Mouse (Mus musculus): ENCODE data around the gene A130010J15Rik. TPM values are rescaled to one million over a fixed set of nuclear protein-coding genes. Genes with fewer than 3 reads are reported as not detected.
A peak's percentile ranks its signal among the peaks of the same experiment; 100 is the strongest.

Gene A130010J15Rik
- total RNA-seq, 1 experiment, result 7.6 TPM

GRCm38 (mm10) chr1:193160317-193161032 is 7.4 kb upstream of the A130010J15Rik start:
- Histone ChIP-seq H3K4me1 (ENCODE audit: control insufficient read depth in 2 of 2, insufficient read depth in 2 of 2, low read length in 2 of 2, poor library complexity in 1 of 2) (peaks cover 0 to 3% of the 10 kb centered on the region in 2 experiments; a peak in 2 of 4 replicates), H3K9me3 (ENCODE audit: control insufficient read depth, insufficient read depth, low read depth, low read length) (no peaks in the 10 kb centered on the region), H3K27ac (ENCODE audit: insufficient read depth, low read depth, low read length, poor library complexity, severe bottlenecking) (no peak overlapping the region), H3K36me3 (ENCODE audit: control insufficient read depth, insufficient read depth, low read length, poor library complexity, severe bottlenecking) (no peaks in the 10 kb centered on the region), H3K4me3 (ENCODE audit: insufficient read depth in 1 of 2, low read depth in 1 of 2, low read length in 2 of 2, poor library complexity in 1 of 2, severe bottlenecking in 1 of 2) (no peak overlapping the region), H3K9ac (ENCODE audit: insufficient read depth, low read depth, low read length, poor library complexity, severe bottlenecking) (no peak overlapping the region)
- TF ChIP-seq HCFC1 (IDR thresholded peaks at IDR 0.05; ENCODE audit: borderline replicate concordance, insufficient read depth, low read length) (no peak), ZC3H11A (IDR thresholded peaks at IDR 0.05; ENCODE audit: borderline replicate concordance, low read depth, low read length) (no peak), MAFK (IDR thresholded peaks at IDR 0.05; ENCODE audit: insufficient read depth, low read depth, low read length) (no peak), ZNF384 (IDR thresholded peaks at IDR 0.05; ENCODE audit: low read depth, low read length) (no peak), CHD2 (IDR thresholded peaks at IDR 0.05; ENCODE audit: low read depth, low read length) (no peak)
- in situ Hi-C loops (cut with MboI; ENCODE audit: low sequenced_read_pairs in 2 of 2, unreplicated experiment in 2 of 2), result no loop called here
- DNase-seq (ENCODE audit: low read depth, low spot score), result peak; percentile 69

- no peak for TF ChIP-seq MAFK (IDR thresholded peaks at IDR 0.05; ENCODE audit: insufficient read depth, low read depth, low read length)
- Histone ChIP-seq H3K9ac (ENCODE audit: insufficient read depth, low read depth, low read length, poor library complexity, severe bottlenecking) (no peak overlapping the region), H3K4me1 (ENCODE audit: control insufficient read depth in 2 of 2, insufficient read depth in 2 of 2, low read length in 2 of 2, poor library complexity in 1 of 2) (peaks cover 0 to 2% of the 10 kb centered on the region in 2 experiments; a peak in 1 of 4 replicates), H3K9me3 (ENCODE audit: control insufficient read depth, insufficient read depth, low read depth, low read length) (no peaks in the 10 kb centered on the region), H3K27ac (ENCODE audit: insufficient read depth, low read depth, low read length, poor library complexity, severe bottlenecking) (no peak overlapping the region), H3K4me3 (ENCODE audit: insufficient read depth in 1 of 2, low read depth in 1 of 2, low read length in 2 of 2, poor library complexity in 1 of 2, severe bottlenecking in 1 of 2) (no peak overlapping the region), H3K36me3 (ENCODE audit: control insufficient read depth, insufficient read depth, low read length, poor library complexity, severe bottlenecking) (no peaks in the 10 kb centered on the region)
- in situ Hi-C loops (cut with MboI; ENCODE audit: low sequenced_read_pairs in 2 of 2, unreplicated experiment in 2 of 2), result no loop called here
- no peak for DNase-seq (ENCODE audit: low read depth, low spot score)
Observed at GRCm38 (mm10) chr1:193169228-193169627, 1.4 kb downstream of the A130010J15Rik start.

GRCm38 (mm10) chr1:193169856-193170255 is 2.0 kb downstream of the A130010J15Rik start:
- no peak for DNase-seq (ENCODE audit: low read depth, low spot score)
- TF ChIP-seq ZNF384 (IDR thresholded peaks at IDR 0.05; ENCODE audit: low read depth, low read length) (no peak), CHD2 (IDR thresholded peaks at IDR 0.05; ENCODE audit: low read depth, low read length) (no peak), ZC3H11A (IDR thresholded peaks at IDR 0.05; ENCODE audit: borderline replicate concordance, low read depth, low read length) (no peak)
- H3K9ac ChIP-seq (ENCODE audit: insufficient read depth, low read depth, low read length, poor library complexity, severe bottlenecking), result no peak overlapping the region
- in situ Hi-C loops (cut with MboI; ENCODE audit: low sequenced_read_pairs in 2 of 2, unreplicated experiment in 2 of 2), result no loop called here
- H3K27ac ChIP-seq (ENCODE audit: insufficient read depth, low read depth, low read length, poor library complexity, severe bottlenecking), result no peak overlapping the region
- peaks cover 0 to 2% of the 10 kb centered on the region in 2 experiments; a peak in 2 of 4 replicates for H3K4me1 ChIP-seq (ENCODE audit: control insufficient read depth in 2 of 2, insufficient read depth in 2 of 2, low read length in 2 of 2, poor library complexity in 1 of 2)
- H3K9me3 ChIP-seq (ENCODE audit: control insufficient read depth, insufficient read depth, low read depth, low read length), result no peaks in the 10 kb centered on the region
- no peaks in the 10 kb centered on the region for H3K36me3 ChIP-seq (ENCODE audit: control insufficient read depth, insufficient read depth, low read length, poor library complexity, severe bottlenecking)
- H3K4me3 ChIP-seq (ENCODE audit: insufficient read depth in 1 of 2, low read depth in 1 of 2, low read length in 2 of 2, poor library complexity in 1 of 2, severe bottlenecking in 1 of 2), result no peak overlapping the region

- peaks cover 0 to 2% of the 10 kb centered on the region in 2 experiments; a peak in 2 of 4 replicates for H3K4me1 ChIP-seq (ENCODE audit: control insufficient read depth in 2 of 2, insufficient read depth in 2 of 2, low read length in 2 of 2, poor library complexity in 1 of 2)
- H3K9ac ChIP-seq (ENCODE audit: insufficient read depth, low read depth, low read length, poor library complexity, severe bottlenecking), result peak overlapping the region; percentile 96
- H3K4me3 ChIP-seq (ENCODE audit: insufficient read depth in 1 of 2, low read depth in 1 of 2, low read length in 2 of 2, poor library complexity in 1 of 2, severe bottlenecking in 1 of 2), result peak overlapping the region; percentile 93 to 98
- TF ChIP-seq MAFK (IDR thresholded peaks at IDR 0.05; ENCODE audit: insufficient read depth, low read depth, low read length), result no peak
- TF ChIP-seq CHD2 (IDR thresholded peaks at IDR 0.05; ENCODE audit: low read depth, low read length), result no peak
- TF ChIP-seq ZNF384 (IDR thresholded peaks at IDR 0.05; ENCODE audit: low read depth, low read length), result no peak
- H3K27ac ChIP-seq (ENCODE audit: insufficient read depth, low read depth, low read length, poor library complexity, severe bottlenecking), result no peak overlapping the region
- in situ Hi-C loops (cut with MboI; ENCODE audit: low sequenced_read_pairs in 2 of 2, unreplicated experiment in 2 of 2), result no loop called here
- no peaks in the 10 kb centered on the region for H3K9me3 ChIP-seq (ENCODE audit: control insufficient read depth, insufficient read depth, low read depth, low read length)
- H3K36me3 ChIP-seq (ENCODE audit: control insufficient read depth, insufficient read depth, low read length, poor library complexity, severe bottlenecking), result no peaks in the 10 kb centered on the region
- DNase-seq (ENCODE audit: low read depth, low spot score), result peak; percentile 99
Observed at GRCm38 (mm10) chr1:193172991-193173809, 5.4 kb downstream of the A130010J15Rik start.
